Mouse (Mus musculus) erythroblast, adult 5-6 weeks (primary cell): ENCODE data around the gene Spag17. TPM values are rescaled to one million over a fixed set of nuclear protein-coding genes. Genes with fewer than 3 reads are reported as not detected.

ENCODE experiments used
- ATAC-seq: replicated peaks from 2 replicates; pipeline ENCODE4 v1.8.0; 2016; ENCODE audit warnings: moderate number of reproducible peaks, mild to moderate bottlenecking, moderate TSS enrichment, inconsistent platforms; ENCODE audit not compliant: poor library complexity, low FRiP score, severe bottlenecking
- total RNA-seq, 2 experiments: library from RNA; stranded (forward) in 1 of 2; stranded (reverse) in 1 of 2; fragments of 150-400 nt in 1 of 2; fragments of 200-764, 138-1000 nt in 1 of 2; gene quantifications; 2 replicates each; pipeline versions ENCODE4 v1.2.3 to v1.2.4; 2015 to 2017; ENCODE audit warnings: low replicate concordance in 2 of 2

Spag17 gene
- total RNA-seq, 2 experiments from 2014 or later: not detected

- no peak for ATAC-seq
Observed at GRCm38 (mm10) chr3:99959805-99960485, 74.7 kb downstream of the Spag17 start.

DNA sequence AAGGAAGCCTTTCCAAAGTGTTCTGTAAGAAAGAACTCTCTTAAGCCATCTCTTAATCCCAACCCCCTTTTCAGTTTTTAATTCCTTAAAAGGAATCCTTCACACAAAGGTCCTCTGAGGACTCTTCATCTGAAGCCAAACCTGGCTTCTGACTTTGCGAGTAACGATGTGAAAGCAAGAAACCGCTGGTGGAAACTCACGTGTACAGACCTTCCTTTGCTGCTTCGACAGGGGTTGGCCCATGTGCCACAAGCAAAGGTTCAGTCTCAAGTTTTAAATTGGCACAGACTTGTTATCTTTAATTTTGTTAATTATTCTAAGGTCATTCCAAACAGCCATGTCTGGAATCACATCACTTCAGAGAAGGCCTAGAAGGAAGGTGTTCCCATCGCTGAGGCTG lies 79.1 kb downstream of the Spag17 start:
- ATAC-seq: no peak

GRCm38 (mm10) chr3:99965863-99966262 lies 80.7 kb downstream of the Spag17 start:
- no peak for ATAC-seq

- no peak for ATAC-seq
Observed at GRCm38 (mm10) chr3:99966285-99966684, 81.1 kb downstream of the Spag17 start.

DNA sequence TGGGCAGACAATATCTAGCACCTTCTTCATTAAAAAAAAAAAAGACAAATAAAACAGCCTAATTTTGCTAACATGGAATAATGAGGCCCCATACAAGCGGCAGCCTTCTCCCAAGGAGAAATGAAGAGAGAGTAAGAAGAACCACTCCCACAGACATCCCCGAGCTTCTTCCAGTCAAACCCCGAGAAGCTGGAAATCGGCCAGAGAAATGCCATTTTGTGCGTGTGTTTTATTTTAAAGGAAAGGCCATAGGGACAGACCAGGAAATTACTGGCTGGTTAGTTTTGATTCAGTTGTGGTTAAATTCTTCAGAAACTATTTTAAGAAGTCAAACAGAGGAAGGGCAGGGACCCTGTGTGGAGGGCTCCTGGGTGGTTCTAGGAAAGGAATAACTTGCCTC lies 85.6 kb downstream of the Spag17 start:
- ATAC-seq: no peak

DNA sequence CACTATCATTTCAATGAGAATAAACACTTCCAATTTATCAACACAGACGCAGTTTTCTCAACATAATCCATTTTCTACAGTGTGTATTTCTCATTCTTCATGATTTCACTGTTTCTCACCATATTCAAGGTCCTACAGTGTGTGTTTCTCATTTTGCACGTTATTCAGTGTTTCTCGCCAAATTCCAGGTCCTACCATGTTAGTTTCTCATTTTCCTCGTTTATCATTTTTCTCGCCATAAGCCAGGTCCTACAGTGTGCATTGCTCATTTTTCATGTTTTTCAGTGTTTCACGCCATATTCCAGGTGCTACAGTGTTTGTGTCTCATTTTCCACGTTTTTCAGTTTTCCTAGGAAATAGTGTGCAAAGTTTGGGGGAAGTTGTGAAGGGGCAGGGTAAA lies 95.8 kb downstream of the Spag17 start:
- ATAC-seq: no peak

DNA sequence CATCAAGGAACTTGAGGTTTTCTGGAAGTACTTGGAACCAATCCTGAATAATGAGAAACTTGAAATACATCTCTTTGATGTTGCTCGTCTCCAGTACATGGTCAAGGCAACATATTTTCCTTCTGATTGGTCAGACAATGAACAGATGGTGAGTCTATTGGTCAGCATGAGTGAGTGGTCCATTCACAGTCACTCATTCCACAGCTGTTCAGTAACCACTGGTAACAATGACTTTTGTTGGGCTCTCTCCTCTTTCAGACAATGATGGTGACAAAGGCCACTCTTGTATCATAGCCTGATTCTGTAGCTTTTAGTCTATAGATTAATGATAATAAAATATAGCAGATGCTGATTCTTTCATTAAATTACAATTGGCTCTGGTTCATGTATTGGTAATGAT lies 119.5 kb downstream of the Spag17 start:
- ATAC-seq: no peak

DNA sequence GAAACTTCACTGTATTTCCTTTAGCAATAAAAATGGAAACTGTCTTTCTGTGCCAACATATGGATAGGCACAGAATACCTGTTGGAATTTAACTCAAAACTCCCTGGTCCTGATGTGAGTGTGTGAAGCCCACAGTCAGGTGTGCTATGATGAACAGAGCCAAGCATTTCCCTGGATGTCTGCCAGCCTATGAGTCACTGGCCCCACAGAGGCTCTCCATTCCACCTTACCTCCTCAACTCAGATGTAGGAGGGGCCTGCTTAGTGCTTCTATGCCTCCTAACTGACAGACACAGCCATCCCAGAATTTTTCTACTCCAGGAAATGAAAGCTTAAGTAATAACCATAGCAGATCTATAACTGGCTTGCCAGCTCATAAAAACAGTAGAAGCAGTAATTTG lies 124.6 kb downstream of the Spag17 start:
- no peak for ATAC-seq

DNA sequence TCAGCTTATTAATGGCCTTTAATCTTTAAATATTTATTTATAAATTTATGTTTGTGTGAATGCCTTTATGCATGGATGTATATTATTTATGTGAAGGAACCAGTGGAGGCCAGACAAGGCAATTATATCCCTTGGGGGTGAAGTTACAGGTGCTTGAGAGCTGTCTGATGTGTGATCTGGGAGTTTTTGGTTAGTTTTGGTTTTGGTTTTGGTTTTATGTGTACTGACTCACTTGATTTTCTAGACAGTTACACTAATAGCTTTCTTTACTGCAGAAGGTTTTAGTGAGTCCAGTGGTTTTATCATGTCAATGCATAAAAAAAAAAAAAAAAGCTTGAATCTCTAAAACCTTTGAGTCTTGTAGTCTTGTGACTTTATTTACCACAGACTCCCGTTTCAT lies 128.9 kb downstream of the Spag17 start:
- ATAC-seq: no peak

DNA sequence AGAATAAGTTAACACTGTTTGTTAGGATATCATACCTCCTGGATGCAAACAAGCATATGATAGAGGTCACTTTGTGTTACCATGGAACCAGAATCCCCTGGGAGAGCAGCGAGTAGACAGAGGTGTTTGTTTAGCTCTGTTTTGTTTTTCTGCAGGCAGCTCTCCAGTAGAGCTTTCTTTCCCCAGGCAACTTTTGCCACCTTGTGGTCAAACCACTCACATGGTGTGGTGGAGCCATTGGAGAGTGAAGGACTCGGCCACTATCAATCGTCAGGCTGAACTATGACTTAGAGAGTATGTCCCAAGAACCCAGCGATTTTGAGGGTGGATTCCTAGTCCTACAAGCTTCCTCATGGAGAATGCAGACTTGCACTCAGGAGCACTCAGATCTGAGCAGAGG lies 146.1 kb downstream of the Spag17 start:
- no peak for ATAC-seq

GRCm38 (mm10) chr3:100032969-100033368 lies 147.8 kb downstream of the Spag17 start:
- no peak for ATAC-seq

DNA sequence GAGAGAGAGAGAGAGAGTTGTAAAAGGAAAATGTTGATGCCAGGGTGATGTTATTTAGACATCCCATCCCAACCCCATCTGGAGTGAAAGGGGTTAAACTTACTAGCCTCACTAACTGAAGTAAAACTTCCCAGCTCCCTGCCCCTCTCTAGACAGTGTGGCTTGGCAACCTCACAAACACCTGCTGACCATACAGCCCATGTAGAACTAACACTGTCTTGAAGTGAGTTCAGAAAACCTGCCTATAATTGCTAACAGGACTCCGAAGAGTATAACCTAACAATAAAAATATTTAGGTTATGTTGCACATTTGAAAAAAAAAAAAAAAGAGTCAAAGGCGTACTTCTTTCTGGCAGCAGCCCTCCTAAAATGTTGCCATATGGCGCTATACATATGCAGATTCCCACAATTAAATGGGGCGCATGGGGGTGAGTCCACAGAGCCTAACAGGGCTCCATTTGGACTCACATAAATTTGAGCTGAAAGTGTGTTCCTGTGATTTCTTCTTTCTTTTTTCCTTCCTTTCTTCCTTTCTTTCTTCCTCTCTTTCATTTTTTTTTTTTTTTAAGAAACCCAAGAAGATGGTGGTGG lies 149.3 kb downstream of the Spag17 start:
- ATAC-seq: no peak

GRCm38 (mm10) chr3:100035097-100035496 lies 149.9 kb downstream of the Spag17 start:
- no peak for ATAC-seq

DNA sequence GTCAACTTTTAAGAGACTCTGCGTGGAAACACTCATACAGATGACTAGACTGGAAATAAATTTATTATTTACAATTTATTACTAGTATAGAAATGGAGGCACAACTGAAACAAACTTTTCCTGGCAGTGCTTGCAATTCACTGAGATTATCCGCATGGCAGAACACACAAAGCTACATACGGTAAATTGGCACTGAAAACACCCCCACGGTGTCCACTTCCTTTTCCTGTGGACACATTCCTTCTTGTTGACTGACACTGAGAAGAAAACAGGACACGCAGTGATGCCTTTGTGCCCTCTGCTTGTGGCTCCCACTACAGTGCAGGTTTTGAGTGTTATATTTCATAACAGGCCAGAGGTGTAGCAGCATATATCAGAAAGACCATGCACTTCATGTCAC lies 151.6 kb downstream of the Spag17 start:
- no peak for ATAC-seq

DNA sequence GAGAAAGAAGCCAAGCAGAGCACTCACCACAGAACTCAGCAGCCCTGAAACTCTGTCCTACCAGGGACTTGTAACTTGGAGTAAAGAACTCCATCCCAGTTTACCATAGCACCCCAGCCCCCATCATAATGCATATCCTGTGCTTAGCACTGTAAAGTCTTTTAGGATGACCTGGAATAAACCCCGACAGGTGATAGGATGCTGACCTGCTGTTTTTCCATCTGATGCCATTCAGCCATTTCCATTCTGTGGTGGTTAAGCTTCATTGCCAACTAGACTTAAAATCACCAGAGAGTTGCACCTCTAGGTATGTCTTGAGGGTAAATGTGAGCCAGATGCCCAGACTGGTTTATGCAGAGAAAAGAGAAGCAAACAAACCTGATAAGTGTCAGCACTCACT lies 189.2 kb downstream of the Spag17 start:
- ATAC-seq: no peak

- ATAC-seq: no peak
Observed at GRCm38 (mm10) chr3:100102386-100103092, 217.3 kb downstream of the Spag17 start.

DNA sequence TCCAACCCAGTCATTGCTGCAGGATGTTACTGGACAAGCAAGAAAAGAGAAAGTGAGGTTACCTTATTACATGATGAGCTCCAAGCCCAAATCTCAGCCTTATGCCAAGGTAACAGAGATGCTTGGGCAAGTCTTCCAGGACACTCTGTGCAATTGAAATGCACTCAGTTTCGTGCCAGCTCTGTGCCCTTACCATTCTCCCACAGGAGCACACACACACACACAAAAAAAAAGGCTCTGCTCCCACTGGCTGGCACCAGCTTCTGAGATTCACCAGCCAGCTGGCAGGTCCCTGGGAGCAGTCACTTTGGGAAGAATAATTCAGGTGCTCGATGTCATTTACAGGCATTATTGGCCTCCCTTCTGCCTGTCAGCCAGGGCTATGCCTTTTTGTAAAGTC lies 221.5 kb downstream of the Spag17 start:
- ATAC-seq: no peak

- ATAC-seq: no peak
Observed at GRCm38 (mm10) chr3:100118681-100119080, 233.5 kb downstream of the Spag17 start.

DNA sequence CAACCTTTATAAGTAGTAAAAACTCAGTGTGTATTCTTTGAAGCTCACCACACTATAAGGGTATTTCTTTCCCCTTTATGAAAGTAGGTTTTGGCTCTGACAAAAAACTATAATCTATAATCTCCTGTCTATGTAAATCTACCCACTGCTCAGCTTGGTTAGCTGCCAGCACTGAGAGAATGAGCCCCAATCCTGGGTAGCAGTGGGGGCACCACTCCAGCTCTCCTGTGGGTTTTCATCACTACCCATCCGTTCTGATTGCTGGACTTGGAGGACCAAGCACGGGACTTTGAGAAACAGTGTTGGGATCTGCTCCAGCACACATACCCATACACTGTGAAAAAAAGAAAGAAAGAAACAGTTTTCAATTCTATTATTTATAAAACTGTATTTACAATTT lies 236.8 kb downstream of the Spag17 start:
- ATAC-seq: no peak

DNA sequence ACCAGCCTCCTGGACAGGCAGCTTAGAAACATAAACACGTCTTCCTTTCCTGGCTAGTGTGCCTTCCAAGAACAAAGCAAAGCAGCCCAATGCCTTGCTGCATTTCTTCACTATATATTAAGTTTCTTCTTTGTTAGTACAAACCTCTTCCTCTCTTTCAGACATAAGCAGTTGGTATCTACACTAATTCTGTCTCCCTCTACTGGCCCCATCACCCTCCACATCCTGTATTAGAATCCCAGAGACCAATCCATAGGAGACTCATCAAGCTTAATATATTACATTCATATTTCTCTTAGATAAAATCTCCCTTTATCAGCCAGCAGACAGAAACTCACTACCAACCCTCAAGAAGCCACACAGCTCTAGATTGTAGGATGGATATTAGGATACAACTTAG lies 237.2 kb downstream of the Spag17 start:
- no peak for ATAC-seq

GRCm38 (mm10) chr3:100160682-100161445 lies 275.7 kb downstream of the Spag17 start:
- no peak for ATAC-seq
